Mouse (Mus musculus): Measurements from ENCODE around the gene Evc2. TPM values are rescaled to one million over a fixed set of nuclear protein-coding genes. Genes with fewer than 3 reads are reported as not detected.

Evc2 gene
- polyA plus RNA-seq, 2 experiments, result 0.93 to 2.2 TPM

DNA sequence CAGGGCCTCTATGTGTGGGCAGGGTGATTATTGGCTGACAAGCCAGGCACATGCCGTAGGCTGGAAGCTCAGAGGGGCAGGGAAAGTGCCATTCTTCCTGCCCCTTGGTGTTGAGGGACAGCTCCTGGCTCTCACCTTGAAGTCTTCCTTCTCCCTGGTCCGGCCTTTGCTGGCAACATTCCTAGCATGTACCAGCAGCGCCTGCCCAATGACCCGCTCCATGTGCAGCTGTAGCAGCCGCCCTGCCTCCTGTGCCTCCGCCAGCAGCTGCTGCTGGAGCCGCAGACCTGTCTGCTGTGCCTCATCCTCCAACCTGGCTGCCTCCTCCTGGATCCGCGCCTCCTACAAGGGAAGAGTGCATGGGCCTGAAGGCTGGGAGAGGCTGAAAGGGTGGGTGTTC, 28.3 kb upstream of the Evc2 start:
- no peaks in the 10 kb centered on the region for H3K4me1 ChIP-seq (replicated peaks; ENCODE audit: control insufficient read depth in 2 of 2, insufficient read depth in 2 of 2, low read length in 1 of 2)
- H3K9me3 ChIP-seq (ENCODE audit: control insufficient read depth, low read length), result no peaks in the 10 kb centered on the region
- ATAC-seq (ENCODE audit: insufficient read depth) (no peak), DNase-seq (ENCODE audit: low read depth in 3 of 3, low spot score in 3 of 3) (no peak)
- H3K36me3 ChIP-seq (replicated peaks; ENCODE audit: control insufficient read depth, insufficient read depth, low read depth), result no peaks in the 10 kb centered on the region
- H3K9ac ChIP-seq (replicated peaks), result no peak overlapping the region
- H3K4me3 ChIP-seq (ENCODE audit: insufficient read depth in 1 of 2, low read depth in 2 of 2, low read length in 2 of 2), result no peak overlapping the region
- TF ChIP-seq EP300 (IDR thresholded peaks at IDR 0.05; ENCODE audit: low read depth) (no peak), CTCF (IDR thresholded peaks at IDR 0.05; ENCODE audit: low read depth) (no peak)
- WGBS (ENCODE audit: insufficient replicate concordance), result 70% methylated on average over 9 of the region's 9 CpGs
- no peak overlapping the region for H3K4me2 ChIP-seq (ENCODE audit: low read depth)
- H3K27ac ChIP-seq, result no peak overlapping the region
- no peaks in the 10 kb centered on the region for H3K27me3 ChIP-seq (ENCODE audit: control insufficient read depth, insufficient read depth, low read length)

DNA sequence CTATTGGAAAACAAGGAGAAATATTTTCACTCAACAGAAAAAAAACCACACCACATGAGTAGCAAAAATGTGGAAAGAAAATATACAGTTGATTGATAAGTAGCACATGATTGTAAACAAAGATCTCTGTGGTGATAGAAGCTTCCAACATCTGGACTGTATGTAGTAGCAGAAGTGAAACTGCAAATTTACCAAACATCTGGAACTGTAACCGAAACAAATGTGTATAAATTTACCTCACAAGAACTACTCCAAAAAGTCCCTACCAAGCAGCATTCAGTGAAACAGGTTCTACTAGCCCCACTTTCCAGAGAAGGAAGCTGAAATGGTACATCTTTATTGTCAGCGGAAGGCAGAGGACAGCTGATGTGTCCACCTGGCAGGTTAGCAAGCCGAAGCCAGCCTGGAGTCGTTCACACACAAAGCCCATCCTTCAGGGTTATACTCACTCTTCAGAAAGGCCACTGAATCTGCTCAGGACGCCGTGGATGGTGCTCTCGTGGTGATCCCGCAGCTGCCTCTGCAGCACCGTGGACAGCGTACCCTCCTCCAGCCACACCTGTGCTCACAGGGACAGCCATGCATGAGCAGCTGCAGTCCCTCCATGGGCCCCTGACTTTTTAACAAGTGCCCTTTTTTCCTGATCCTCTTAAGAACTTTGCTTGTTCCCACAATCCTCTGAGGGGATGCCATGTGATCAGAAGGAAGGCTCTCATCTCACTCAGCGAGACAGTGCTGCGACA, 25.1 kb upstream of the Evc2 start:
- Histone ChIP-seq H3K9ac (replicated peaks) (no peak overlapping the region), H3K4me3 (ENCODE audit: insufficient read depth in 1 of 2, low read depth in 2 of 2, low read length in 2 of 2) (no peak overlapping the region), H3K4me2 (ENCODE audit: low read depth) (no peak overlapping the region), H3K27ac (no peak overlapping the region), H3K36me3 (replicated peaks; ENCODE audit: control insufficient read depth, insufficient read depth, low read depth) (no peaks in the 10 kb centered on the region), H3K27me3 (ENCODE audit: control insufficient read depth, insufficient read depth, low read length) (no peaks in the 10 kb centered on the region), H3K4me1 (replicated peaks; ENCODE audit: control insufficient read depth in 2 of 2, insufficient read depth in 2 of 2, low read length in 1 of 2) (no peaks in the 10 kb centered on the region), H3K9me3 (ENCODE audit: control insufficient read depth, low read length) (no peaks in the 10 kb centered on the region)
- WGBS (ENCODE audit: insufficient replicate concordance), result 65% methylated on average over 12 of the region's 12 CpGs
- TF ChIP-seq CTCF (IDR thresholded peaks at IDR 0.05; ENCODE audit: low read depth) (no peak), EP300 (IDR thresholded peaks at IDR 0.05; ENCODE audit: low read depth) (no peak)
- ATAC-seq (ENCODE audit: insufficient read depth) (no peak), DNase-seq (ENCODE audit: low read depth in 3 of 3, low spot score in 3 of 3) (no peak)

DNA sequence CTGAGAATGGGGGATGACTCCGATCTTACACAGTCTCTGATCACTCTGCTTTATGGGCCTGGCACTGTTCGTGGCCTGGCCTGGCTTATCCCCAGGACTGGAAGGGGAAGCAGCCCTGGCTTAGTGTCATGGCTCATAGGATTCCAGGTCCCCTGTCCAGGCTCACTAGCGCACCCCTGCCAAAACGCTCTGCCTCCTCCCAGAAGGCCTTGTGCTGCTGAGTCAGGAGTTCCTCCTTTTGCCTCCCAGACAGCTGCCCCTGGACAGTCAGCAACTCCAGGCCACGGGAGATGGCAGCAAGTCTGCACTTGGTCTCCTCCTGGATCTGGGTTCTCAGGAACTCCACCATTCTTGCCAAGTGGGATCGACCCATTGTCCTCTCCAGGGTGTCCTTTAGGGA, 19.6 kb upstream of the Evc2 start:
- H3K36me3 ChIP-seq (replicated peaks; ENCODE audit: control insufficient read depth, insufficient read depth, low read depth), result no peaks in the 10 kb centered on the region
- H3K4me1 ChIP-seq (replicated peaks; ENCODE audit: control insufficient read depth in 2 of 2, insufficient read depth in 2 of 2, low read length in 1 of 2), result no peaks in the 10 kb centered on the region
- no peak overlapping the region for H3K27ac ChIP-seq
- no peaks in the 10 kb centered on the region for H3K27me3 ChIP-seq (ENCODE audit: control insufficient read depth, insufficient read depth, low read length)
- DNase-seq (ENCODE audit: low read depth in 3 of 3, low spot score in 3 of 3) (no peak), ATAC-seq (ENCODE audit: insufficient read depth) (no peak)
- TF ChIP-seq EP300 (IDR thresholded peaks at IDR 0.05; ENCODE audit: low read depth), result no peak
- H3K4me2 ChIP-seq (ENCODE audit: low read depth), result no peak overlapping the region
- no peak overlapping the region for H3K4me3 ChIP-seq (ENCODE audit: insufficient read depth in 1 of 2, low read depth in 2 of 2, low read length in 2 of 2)
- no peaks in the 10 kb centered on the region for H3K9me3 ChIP-seq (ENCODE audit: control insufficient read depth, low read length)
- WGBS (ENCODE audit: insufficient replicate concordance), result 47% methylated on average over 6 of the region's 6 CpGs
- H3K9ac ChIP-seq (replicated peaks), result no peak overlapping the region

DNA sequence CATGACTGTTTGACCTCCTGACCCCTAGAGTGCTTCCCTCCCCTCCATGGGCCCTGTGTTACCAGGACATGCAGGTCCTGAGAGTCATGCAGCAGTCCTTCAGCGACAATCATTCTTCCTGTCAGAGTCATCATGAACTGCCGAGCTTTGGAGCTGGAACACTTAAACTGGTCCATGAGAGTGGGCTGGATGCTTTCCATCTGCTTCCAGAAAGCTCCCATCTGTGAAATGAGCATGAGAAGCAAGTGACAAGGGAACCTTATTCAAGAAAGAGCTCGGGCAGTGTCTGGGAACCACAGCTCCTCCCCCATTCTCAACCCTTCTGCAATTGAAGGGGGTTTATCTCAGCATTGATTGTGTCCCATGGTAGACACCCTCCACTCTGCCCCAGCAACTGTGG, 18.1 kb upstream of the Evc2 start:
- no peak for TF ChIP-seq EP300 (IDR thresholded peaks at IDR 0.05; ENCODE audit: low read depth)
- TF ChIP-seq CTCF (IDR thresholded peaks at IDR 0.05; ENCODE audit: low read depth), result no peak
- no peak overlapping the region for H3K27ac ChIP-seq
- H3K4me3 ChIP-seq (ENCODE audit: insufficient read depth in 1 of 2, low read depth in 2 of 2, low read length in 2 of 2), result no peak overlapping the region
- H3K36me3 ChIP-seq (replicated peaks; ENCODE audit: control insufficient read depth, insufficient read depth, low read depth), result no peaks in the 10 kb centered on the region
- DNase-seq (ENCODE audit: low read depth in 3 of 3, low spot score in 3 of 3) (no peak), ATAC-seq (ENCODE audit: insufficient read depth) (no peak)
- H3K4me1 ChIP-seq (replicated peaks; ENCODE audit: control insufficient read depth in 2 of 2, insufficient read depth in 2 of 2, low read length in 1 of 2), result no peaks in the 10 kb centered on the region
- WGBS (ENCODE audit: insufficient replicate concordance), result 46% methylated on average over 3 of the region's 3 CpGs
- H3K27me3 ChIP-seq (ENCODE audit: control insufficient read depth, insufficient read depth, low read length), result no peaks in the 10 kb centered on the region
- no peaks in the 10 kb centered on the region for H3K9me3 ChIP-seq (ENCODE audit: control insufficient read depth, low read length)
- no peak overlapping the region for H3K4me2 ChIP-seq (ENCODE audit: low read depth)
- no peak overlapping the region for H3K9ac ChIP-seq (replicated peaks)

DNA sequence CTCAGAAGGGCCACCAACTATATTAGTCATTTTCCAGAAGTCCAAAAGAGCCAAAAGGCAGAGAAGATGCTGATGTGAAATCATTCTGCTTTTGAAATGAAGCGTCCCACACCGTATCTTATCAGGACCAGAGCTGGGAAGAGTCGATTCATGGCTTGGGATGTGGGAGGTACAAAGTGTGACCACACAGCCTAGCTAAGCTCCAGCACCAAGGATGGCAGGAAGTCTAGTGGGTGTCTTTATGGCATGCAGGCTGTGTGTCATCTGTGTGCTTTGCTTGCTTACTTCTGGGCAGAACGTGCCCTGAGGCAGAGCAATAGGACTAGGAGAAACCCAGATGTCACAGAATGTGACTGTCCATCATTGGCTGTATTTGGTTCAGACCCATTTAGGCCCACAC, 17.5 kb upstream of the Evc2 start:
- ATAC-seq (ENCODE audit: insufficient read depth) (no peak), DNase-seq (ENCODE audit: low read depth in 3 of 3, low spot score in 3 of 3) (no peak)
- H3K27me3 ChIP-seq (ENCODE audit: control insufficient read depth, insufficient read depth, low read length), result no peaks in the 10 kb centered on the region
- no peak for TF ChIP-seq CTCF (IDR thresholded peaks at IDR 0.05; ENCODE audit: low read depth)
- no peak for TF ChIP-seq EP300 (IDR thresholded peaks at IDR 0.05; ENCODE audit: low read depth)
- 70% methylated on average over 4 of the region's 4 CpGs for WGBS (ENCODE audit: insufficient replicate concordance)
- no peaks in the 10 kb centered on the region for H3K36me3 ChIP-seq (replicated peaks; ENCODE audit: control insufficient read depth, insufficient read depth, low read depth)
- no peak overlapping the region for H3K4me2 ChIP-seq (ENCODE audit: low read depth)
- no peaks in the 10 kb centered on the region for H3K4me1 ChIP-seq (replicated peaks; ENCODE audit: control insufficient read depth in 2 of 2, insufficient read depth in 2 of 2, low read length in 1 of 2)
- H3K9ac ChIP-seq (replicated peaks), result no peak overlapping the region
- no peaks in the 10 kb centered on the region for H3K9me3 ChIP-seq (ENCODE audit: control insufficient read depth, low read length)
- H3K27ac ChIP-seq, result no peak overlapping the region
- H3K4me3 ChIP-seq (ENCODE audit: insufficient read depth in 1 of 2, low read depth in 2 of 2, low read length in 2 of 2), result no peak overlapping the region
